Mouse (Mus musculus) kidney, postnatal 0 days (tissue): Measurements from ENCODE around the gene Iqgap2. TPM values are rescaled to one million over a fixed set of nuclear protein-coding genes. Genes with fewer than 3 reads are reported as not detected.

ENCODE experiments used
- ATAC-seq: fragments of 200-750 bp; cut with Nextera tagmentation; replicated peaks from 2 replicates; pipeline ENCODE4 v1.8.0; 2017; ENCODE audit warnings: low read depth, moderate number of reproducible peaks, moderate TSS enrichment, moderate library complexity; ENCODE audit not compliant: low FRiP score
- DNase-seq: peaks from one replicate; pipeline ENCODE4 v3.0.0-alpha.2; 2016; ENCODE audit warnings: low spot score
- H3K27ac ChIP-seq: fragments of 300-500 bp; sonication (generic); 2 replicates; pipeline ENCODE4 v1.5.1; 2014; ENCODE audit warnings: mild to moderate bottlenecking
- H3K27me3 ChIP-seq: fragments of 300-500 bp; sonication (generic); 2 replicates; pipeline ENCODE4 v1.6.1; 2014; ENCODE audit warnings: low read length, mixed read lengths; ENCODE audit not compliant: insufficient read depth
- H3K36me3 ChIP-seq: fragments of 300-500 bp; sonication (generic); 2 replicates; pipeline ENCODE4 v1.6.1; 2014; ENCODE audit warnings: low read length, mixed read lengths; ENCODE audit not compliant: insufficient read depth
- H3K4me1 ChIP-seq: fragments of 300-500 bp; sonication (generic); replicated peaks from 2 replicates; pipeline ENCODE4 v1.6.1; 2014; ENCODE audit warnings: antibody characterized with exemption, low read length, mixed read lengths; ENCODE audit not compliant: insufficient read depth
- H3K4me2 ChIP-seq: fragments of 300-500 bp; sonication (generic); 2 replicates; pipeline ENCODE4 v1.6.1; 2014; ENCODE audit warnings: mild to moderate bottlenecking, low read length, moderate library complexity, mixed read lengths
- H3K4me3 ChIP-seq: fragments of 300-500 bp; sonication (generic); replicated peaks from 2 replicates; pipeline ENCODE4 v1.5.1; 2014; ENCODE audit warnings: low read depth, low read length
- H3K9ac ChIP-seq: fragments of 300-500 bp; sonication (generic); 2 replicates; pipeline ENCODE4 v1.6.1; 2014; ENCODE audit warnings: low read depth, low read length
- H3K9me3 ChIP-seq: fragments of 300-500 bp; sonication (generic); replicated peaks from 2 replicates; pipeline ENCODE4 v1.6.1; 2016; ENCODE audit warnings: low read length, inconsistent platforms, mixed read lengths
- CTCF ChIP-seq: IDR thresholded peaks from 2 replicates; pipeline ENCODE4 v1.5.1; 2016; ENCODE audit warnings: antibody characterized with exemption, low read depth, mild to moderate bottlenecking, moderate library complexity
- WGBS: fragments of 180-500 bp; shearing (Covaris S2); extraction: QIAGEN DNeasy Blood & Tissue Kit; methylation state at CpG from one replicate; pipeline ENCODE4 v1.1.7; 2014; 5-methylcytosine and 5-hydroxymethylcytosine counted together
- polyA plus RNA-seq: library from polyadenylated mRNA; unstranded; fragments of >200 nt; fragmentation: Nextera tagmentation; extraction: Ambion mirVana; gene quantifications from 2 replicates; pipeline ENCODE4 v1.2.1, GENCODE M21; 2015

Iqgap2 gene
- polyA plus RNA-seq, 1 experiment from 2014 or later = 9.8 TPM

DNA sequence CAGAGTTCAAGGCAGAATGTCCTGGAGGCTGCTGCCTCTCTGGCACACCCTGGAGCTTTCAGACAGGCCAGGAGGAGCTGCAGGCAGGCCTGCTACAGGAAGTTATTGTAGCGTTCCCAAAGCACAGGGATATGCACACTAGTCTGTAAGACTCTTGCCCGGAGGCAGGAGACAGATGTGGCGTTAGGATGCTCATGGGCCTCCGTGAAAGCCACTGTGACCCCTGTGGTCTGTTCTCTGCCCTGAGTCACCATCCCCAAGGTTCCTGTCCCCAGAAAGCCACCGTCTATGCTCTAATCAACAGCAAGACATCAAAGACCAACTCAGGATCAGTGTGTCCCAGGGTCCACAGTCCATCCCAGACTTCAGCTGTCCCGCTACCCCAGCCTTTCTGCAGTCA is 277.0 kb downstream of the Iqgap2 start:
- Histone ChIP-seq H3K9ac (no peak overlapping the region), H3K27ac (no peak overlapping the region), H3K36me3 (0 out of 2 replicates have a peak, but pooled peaks cover 6% of the 10 kb centered on the region), H3K9me3 (no peaks in the 10 kb centered on the region), H3K4me2 (peak overlapping the region; percentile 85), H3K27me3 (no peaks in the 10 kb centered on the region), H3K4me3 (no peak overlapping the region), H3K4me1 (0 out of 2 replicates have a peak, but pooled peaks cover 3% of the 10 kb centered on the region)
- TF ChIP-seq CTCF = no peak
- DNase-seq (no peak), ATAC-seq (no peak)
- 58% methylated on average over 6 of the region's 6 CpGs for WGBS

DNA sequence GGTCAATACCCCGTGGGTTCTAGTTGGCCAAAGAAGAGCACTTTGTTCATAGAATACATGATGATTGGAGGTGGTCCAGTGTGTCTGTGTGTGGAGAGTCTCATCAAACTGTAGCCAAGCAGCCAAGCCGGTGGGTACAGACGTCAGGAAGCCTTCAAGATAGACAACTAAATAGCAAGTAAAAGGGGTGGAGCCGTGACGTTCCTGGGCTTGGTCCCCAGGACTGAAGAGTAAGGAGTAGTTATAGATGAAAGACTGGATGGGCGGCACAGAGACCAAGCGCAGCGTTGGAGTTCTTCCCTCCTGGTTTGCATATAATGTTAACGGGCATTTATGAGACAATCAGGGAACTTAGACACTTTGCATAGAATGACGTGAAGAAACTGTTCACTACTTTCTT is 279.5 kb downstream of the Iqgap2 start:
- no peak overlapping the region for H3K9ac ChIP-seq
- H3K27me3 ChIP-seq = no peaks in the 10 kb centered on the region
- no peak overlapping the region for H3K4me3 ChIP-seq
- no peak overlapping the region for H3K4me2 ChIP-seq
- DNase-seq (no peak), ATAC-seq (no peak)
- TF ChIP-seq CTCF = no peak
- 0 out of 2 replicates have a peak, but pooled peaks cover 6% of the 10 kb centered on the region for H3K36me3 ChIP-seq
- H3K4me1 ChIP-seq = 0 out of 2 replicates have a peak, but pooled peaks cover 3% of the 10 kb centered on the region
- H3K9me3 ChIP-seq = peaks cover 3% of the 10 kb centered on the region; the same call in 1 of the 2 replicates
- H3K27ac ChIP-seq = no peak overlapping the region
- WGBS = 86% methylated on average over 10 of the region's 10 CpGs

DNA sequence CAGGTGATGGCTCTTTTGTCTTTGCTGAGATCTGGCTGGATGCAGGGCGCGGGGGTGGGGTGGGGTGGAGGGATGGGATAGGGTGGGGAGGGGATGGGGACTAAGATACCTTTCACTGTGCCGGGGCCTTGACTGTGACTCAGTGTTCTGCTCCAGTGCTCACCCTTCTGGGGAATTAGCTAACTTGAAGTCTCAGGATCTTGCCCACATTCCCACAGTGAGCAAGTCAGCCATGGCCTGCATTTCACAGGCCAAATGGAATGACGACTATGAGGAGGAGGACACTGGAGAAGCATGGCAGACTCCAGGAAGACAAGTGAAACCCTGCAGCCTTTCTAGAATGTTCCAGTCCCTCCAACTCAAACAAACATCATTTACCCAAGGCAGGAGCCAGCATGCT is 280.0 kb downstream of the Iqgap2 start:
- H3K9ac ChIP-seq = no peak overlapping the region
- H3K27ac ChIP-seq = no peak overlapping the region
- no peak overlapping the region for H3K4me2 ChIP-seq
- no peak for TF ChIP-seq CTCF
- H3K27me3 ChIP-seq = no peaks in the 10 kb centered on the region
- 0 out of 2 replicates have a peak, but pooled peaks have one; percentile 19 for ATAC-seq
- DNase-seq = peak; percentile 35
- H3K36me3 ChIP-seq = 0 out of 2 replicates have a peak, but pooled peaks cover 6% of the 10 kb centered on the region
- peaks cover 3% of the 10 kb centered on the region; the same call in 1 of the 2 replicates for H3K9me3 ChIP-seq
- no peaks in the 10 kb centered on the region for H3K4me1 ChIP-seq
- 60% methylated on average over 4 of the region's 4 CpGs for WGBS
- H3K4me3 ChIP-seq = no peak overlapping the region

DNA sequence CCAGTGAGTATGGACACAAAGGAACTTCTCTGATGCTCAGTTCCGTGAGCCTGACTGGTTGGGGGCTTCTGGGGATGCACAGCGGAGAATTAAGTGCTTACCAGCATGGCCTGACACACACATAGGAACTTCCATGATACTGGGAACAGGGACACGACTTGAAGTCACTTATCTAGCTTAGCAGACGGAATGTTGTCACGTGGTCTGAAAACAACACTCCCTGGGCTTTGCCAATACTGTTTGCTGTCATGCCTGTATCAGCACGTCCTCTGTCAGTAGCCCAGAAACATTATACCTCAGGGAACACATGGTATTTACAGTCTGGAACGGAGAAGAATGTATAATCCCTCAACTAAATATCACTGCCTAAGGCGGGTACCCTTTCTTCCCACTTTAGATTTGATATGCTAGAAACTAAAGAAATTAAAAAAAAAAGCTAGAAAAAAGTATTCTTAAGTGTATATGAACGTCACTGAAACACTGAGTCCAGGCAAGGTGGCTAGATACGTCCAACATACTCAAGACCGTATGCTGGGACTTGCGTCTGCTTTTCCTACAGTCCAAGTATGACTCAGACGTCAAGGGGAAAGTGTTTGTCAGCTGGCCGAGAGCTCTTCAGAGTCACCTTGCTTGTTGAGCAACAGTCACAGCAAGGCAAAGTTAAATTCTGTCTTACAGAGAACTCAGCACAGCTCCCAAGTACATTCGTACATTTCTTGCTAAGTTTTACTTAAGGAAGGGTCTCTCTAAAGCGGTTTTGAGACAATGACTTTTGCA is 280.7 kb downstream of the Iqgap2 start:
- 0 out of 2 replicates have a peak, but pooled peaks cover 6% of the 10 kb centered on the region for H3K36me3 ChIP-seq
- H3K4me2 ChIP-seq = no peak overlapping the region
- 81% methylated on average over 16 of the region's 16 CpGs for WGBS
- H3K27ac ChIP-seq = no peak overlapping the region
- DNase-seq (no peak), ATAC-seq (no peak)
- H3K4me3 ChIP-seq = no peak overlapping the region
- TF ChIP-seq CTCF = no peak
- H3K27me3 ChIP-seq = no peaks in the 10 kb centered on the region
- no peaks in the 10 kb centered on the region for H3K4me1 ChIP-seq
- H3K9ac ChIP-seq = no peak overlapping the region
- peaks cover 3% of the 10 kb centered on the region; the same call in 1 of the 2 replicates for H3K9me3 ChIP-seq

DNA sequence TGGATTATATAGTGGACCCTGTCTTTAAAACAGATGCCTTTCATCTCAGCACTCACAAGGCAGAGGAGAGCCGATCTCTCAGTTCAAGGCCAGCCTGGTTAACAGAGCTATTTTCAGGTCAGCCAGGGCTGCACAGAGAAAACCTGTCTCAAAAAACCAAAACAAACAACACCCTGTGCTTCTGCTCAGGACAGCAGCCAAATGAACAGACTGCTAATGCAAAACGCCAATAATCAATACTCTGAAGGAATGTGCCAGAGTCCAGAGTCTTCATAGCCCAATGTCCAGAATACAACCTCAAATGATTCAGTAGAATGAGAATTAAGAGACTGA is 282.7 kb downstream of the Iqgap2 start:
- Histone ChIP-seq H3K27me3 (no peaks in the 10 kb centered on the region), H3K36me3 (peaks cover 15% of the 10 kb centered on the region), H3K4me1 (no peaks in the 10 kb centered on the region), H3K4me2 (no peak overlapping the region), H3K9ac (no peak overlapping the region), H3K27ac (no peak overlapping the region), H3K9me3 (peaks cover 3% of the 10 kb centered on the region; the same call in 1 of the 2 replicates), H3K4me3 (no peak overlapping the region)
- DNase-seq (no peak), ATAC-seq (no peak)
- TF ChIP-seq CTCF = no peak
- WGBS = 90% methylated on average over 2 of the region's 2 CpGs

DNA sequence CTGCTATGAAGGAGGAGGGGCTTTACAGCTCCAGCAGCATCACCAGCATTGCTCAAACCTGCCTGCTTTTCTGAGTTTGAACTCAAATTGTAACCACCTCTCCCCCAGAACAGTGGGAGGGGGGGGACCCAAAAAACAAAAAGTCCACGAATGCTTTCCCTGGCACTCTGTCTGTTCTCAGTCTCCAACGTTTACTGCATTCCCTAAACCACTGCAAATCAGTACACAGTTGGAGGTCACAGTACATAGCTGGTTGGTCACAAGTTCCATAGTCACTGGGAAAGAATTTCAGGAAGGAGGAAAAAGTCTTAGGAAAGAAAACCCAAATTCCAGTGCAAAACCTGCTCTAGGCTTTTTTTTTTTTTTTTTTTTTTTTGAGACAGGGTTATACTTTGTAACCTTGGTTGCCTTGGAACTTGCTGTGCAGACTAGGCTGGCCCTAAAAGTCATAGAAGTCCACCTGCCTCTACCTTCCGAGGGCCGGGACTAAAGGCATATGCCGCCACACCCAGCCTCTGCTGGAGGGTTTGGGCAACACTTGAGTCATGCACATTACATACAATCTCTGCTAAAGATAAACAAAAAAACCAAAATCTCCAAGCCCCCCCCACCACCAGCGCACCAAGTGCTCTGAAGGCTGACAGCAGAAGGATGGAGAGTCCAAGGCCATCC is 283.2 kb downstream of the Iqgap2 start:
- ATAC-seq (no peak), DNase-seq (no peak)
- Histone ChIP-seq H3K4me1 (no peaks in the 10 kb centered on the region), H3K36me3 (peaks cover 20% of the 10 kb centered on the region), H3K27ac (no peak overlapping the region), H3K4me2 (no peak overlapping the region), H3K4me3 (no peak overlapping the region), H3K27me3 (no peaks in the 10 kb centered on the region), H3K9me3 (peaks cover 3% of the 10 kb centered on the region; the same call in 1 of the 2 replicates), H3K9ac (no peak overlapping the region)
- no peak for TF ChIP-seq CTCF
- 78% methylated on average over 6 of the region's 6 CpGs for WGBS
